Mouse (Mus musculus) kidney, embryonic 16.5 days (tissue): Measurements from ENCODE around the gene Pde4d. TPM values are rescaled to one million over a fixed set of nuclear protein-coding genes. Genes with fewer than 3 reads are reported as not detected.

ENCODE experiments used
- ATAC-seq: fragments of 200-750 bp; cut with Nextera tagmentation; 2 replicates; pipeline ENCODE4 v1.8.0; 2017; ENCODE audit warnings: moderate TSS enrichment; ENCODE audit not compliant: low FRiP score, low TSS enrichment
- H3K27ac ChIP-seq: fragments of 300-500 bp; sonication (generic); 2 replicates; pipeline ENCODE4 v1.5.1; 2014; ENCODE audit warnings: low read length
- H3K27me3 ChIP-seq: fragments of 300-500 bp; sonication (generic); 2 replicates; pipeline ENCODE4 v1.6.1; 2014; ENCODE audit warnings: low read length, control low read depth, mixed read lengths; ENCODE audit not compliant: insufficient read depth
- H3K36me3 ChIP-seq: fragments of 300-500 bp; sonication (generic); 2 replicates; pipeline ENCODE4 v1.6.1; 2014; ENCODE audit warnings: low read length, control low read depth, mixed read lengths; ENCODE audit not compliant: insufficient read depth
- H3K4me1 ChIP-seq: fragments of 300-500 bp; sonication (generic); 2 replicates; pipeline ENCODE4 v1.6.1; 2014; ENCODE audit warnings: low read length, control low read depth, mixed read lengths; ENCODE audit not compliant: insufficient read depth
- H3K4me2 ChIP-seq: fragments of 300-500 bp; sonication (generic); replicated peaks from 2 replicates; pipeline ENCODE4 v1.6.1; 2014; ENCODE audit warnings: low read depth, low read length
- H3K4me3 ChIP-seq: fragments of 300-500 bp; sonication (generic); 2 replicates; pipeline ENCODE4 v1.5.1; 2014; ENCODE audit warnings: mild to moderate bottlenecking, low read length
- H3K9ac ChIP-seq: fragments of 300-500 bp; sonication (generic); replicated peaks from 2 replicates; pipeline ENCODE4 v1.6.1; 2014; ENCODE audit warnings: low read length
- H3K9me3 ChIP-seq: fragments of 300-500 bp; sonication (generic); 2 replicates; pipeline ENCODE4 v1.6.1; 2016; ENCODE audit warnings: low read length, control low read depth
- WGBS: fragments of 180-500 bp; shearing (Covaris S2); extraction: QIAGEN DNeasy Blood & Tissue Kit; methylation state at CpG from one replicate; pipeline ENCODE4 v1.1.7; 2014; 5-methylcytosine and 5-hydroxymethylcytosine counted together
- polyA plus RNA-seq: library from polyadenylated mRNA; unstranded; fragments of >200 nt; fragmentation: Nextera tagmentation; extraction: Ambion mirVana; gene quantifications from 2 replicates; pipeline ENCODE4 v1.2.1, GENCODE M21; 2015

Gene Pde4d
- polyA plus RNA-seq, 1 experiment from 2014 or later, result 11.1 TPM

GRCm38 (mm10) chr13:109841140-109841822 is 1391.5 kb downstream of the Pde4d start:
- no peaks in the 10 kb centered on the region for H3K27me3 ChIP-seq
- ATAC-seq, result peak; percentile 75

GRCm38 (mm10) chr13:109842982-109843381 is 1393.2 kb downstream of the Pde4d start:
- Histone ChIP-seq H3K9me3 (no peaks in the 10 kb centered on the region), H3K36me3 (no peaks in the 10 kb centered on the region), H3K4me2 (no peak overlapping the region), H3K4me1 (no peaks in the 10 kb centered on the region), H3K4me3 (no peak overlapping the region), H3K27ac (no peak overlapping the region), H3K27me3 (no peaks in the 10 kb centered on the region), H3K9ac (no peak overlapping the region)
- ATAC-seq, result no peak
- WGBS, result 97% methylated on average over 2 of the region's 2 CpGs

More at GRCm38 (mm10) chr13:109841140-109841822, 1391.5 kb downstream of the Pde4d start:
- Histone ChIP-seq H3K36me3 (no peaks in the 10 kb centered on the region), H3K27ac (0 out of 2 replicates have a peak overlapping the region, but pooled peaks have one; percentile 20), H3K4me3 (no peak overlapping the region), H3K9ac (no peak overlapping the region), H3K4me1 (no peaks in the 10 kb centered on the region), H3K4me2 (no peak overlapping the region), H3K9me3 (no peaks in the 10 kb centered on the region)
- 59% methylated on average over 2 of the region's 2 CpGs for WGBS

- 80% methylated on average over 6 of the region's 6 CpGs for WGBS
- no peak overlapping the region for H3K9ac ChIP-seq
- H3K9me3 ChIP-seq, result no peaks in the 10 kb centered on the region
- no peak overlapping the region for H3K27ac ChIP-seq
- no peak overlapping the region for H3K4me3 ChIP-seq
- no peak for ATAC-seq
- H3K36me3 ChIP-seq, result no peaks in the 10 kb centered on the region
- H3K4me2 ChIP-seq, result no peak overlapping the region
- H3K4me1 ChIP-seq, result no peaks in the 10 kb centered on the region
- H3K27me3 ChIP-seq, result no peaks in the 10 kb centered on the region
These were observed 1395.1 kb downstream of the Pde4d start for GRCm38 (mm10) chr13:109844828-109845227.

GRCm38 (mm10) chr13:109863826-109864225 is 1414.1 kb downstream of the Pde4d start:
- no peaks in the 10 kb centered on the region for H3K36me3 ChIP-seq
- WGBS, result 75% methylated on average over 1 of the region's 1 CpGs
- no peak for ATAC-seq
- H3K4me1 ChIP-seq, result no peaks in the 10 kb centered on the region
- H3K9me3 ChIP-seq, result no peaks in the 10 kb centered on the region
- H3K9ac ChIP-seq, result no peak overlapping the region
- no peak overlapping the region for H3K4me3 ChIP-seq
- no peaks in the 10 kb centered on the region for H3K27me3 ChIP-seq
- no peak overlapping the region for H3K4me2 ChIP-seq
- no peak overlapping the region for H3K27ac ChIP-seq

GRCm38 (mm10) chr13:109864311-109864710 is 1414.6 kb downstream of the Pde4d start:
- Histone ChIP-seq H3K27ac (no peak overlapping the region), H3K4me1 (no peaks in the 10 kb centered on the region), H3K9me3 (no peaks in the 10 kb centered on the region), H3K9ac (no peak overlapping the region), H3K27me3 (no peaks in the 10 kb centered on the region), H3K36me3 (no peaks in the 10 kb centered on the region), H3K4me3 (no peak overlapping the region), H3K4me2 (no peak overlapping the region)
- 75% methylated on average over 6 of the region's 6 CpGs for WGBS
- no peak for ATAC-seq

GRCm38 (mm10) chr13:109880392-109880791 is 1430.6 kb downstream of the Pde4d start:
- no peak for ATAC-seq
- no peaks in the 10 kb centered on the region for H3K9me3 ChIP-seq
- H3K4me1 ChIP-seq, result no peaks in the 10 kb centered on the region
- no peaks in the 10 kb centered on the region for H3K27me3 ChIP-seq
- H3K27ac ChIP-seq, result no peak overlapping the region
- H3K4me2 ChIP-seq, result no peak overlapping the region
- no peaks in the 10 kb centered on the region for H3K36me3 ChIP-seq
- no peak overlapping the region for H3K9ac ChIP-seq
- no peak overlapping the region for H3K4me3 ChIP-seq
- WGBS, result 38% methylated on average over 8 of the region's 8 CpGs

- no peak for ATAC-seq
- H3K9me3 ChIP-seq, result no peaks in the 10 kb centered on the region
- H3K4me3 ChIP-seq, result no peak overlapping the region
- H3K4me1 ChIP-seq, result no peaks in the 10 kb centered on the region
- H3K27ac ChIP-seq, result no peak overlapping the region
- WGBS, result 60% methylated on average over 11 of the region's 11 CpGs
- H3K9ac ChIP-seq, result no peak overlapping the region
- H3K4me2 ChIP-seq, result no peak overlapping the region
- H3K27me3 ChIP-seq, result no peaks in the 10 kb centered on the region
- H3K36me3 ChIP-seq, result no peaks in the 10 kb centered on the region
These were observed 1431.6 kb downstream of the Pde4d start for GRCm38 (mm10) chr13:109881161-109881857.

GRCm38 (mm10) chr13:109883636-109884035 is 1433.9 kb downstream of the Pde4d start:
- H3K9me3 ChIP-seq, result no peaks in the 10 kb centered on the region

GRCm38 (mm10) chr13:109884812-109885211 is 1435.1 kb downstream of the Pde4d start:
- Histone ChIP-seq H3K4me2 (no peak overlapping the region), H3K27me3 (no peaks in the 10 kb centered on the region), H3K27ac (no peak overlapping the region), H3K9me3 (no peaks in the 10 kb centered on the region), H3K4me3 (no peak overlapping the region), H3K4me1 (no peaks in the 10 kb centered on the region), H3K36me3 (no peaks in the 10 kb centered on the region), H3K9ac (no peak overlapping the region)
- no peak for ATAC-seq
- whole genome bisulfite sequencing, result 80% methylated on average over 7 of the region's 7 CpGs

More at GRCm38 (mm10) chr13:109883636-109884035, 1433.9 kb downstream of the Pde4d start:
- H3K4me1 ChIP-seq, result no peaks in the 10 kb centered on the region
- H3K36me3 ChIP-seq, result no peaks in the 10 kb centered on the region
- no peak for ATAC-seq
- no peak overlapping the region for H3K27ac ChIP-seq
- 79% methylated on average over 5 of the region's 5 CpGs for WGBS
- no peak overlapping the region for H3K9ac ChIP-seq
- H3K4me2 ChIP-seq, result no peak overlapping the region
- H3K4me3 ChIP-seq, result no peak overlapping the region
- no peaks in the 10 kb centered on the region for H3K27me3 ChIP-seq

- H3K4me1 ChIP-seq, result no peaks in the 10 kb centered on the region
- no peaks in the 10 kb centered on the region for H3K27me3 ChIP-seq
- H3K4me2 ChIP-seq, result no peak overlapping the region
- no peak overlapping the region for H3K4me3 ChIP-seq
- no peak for ATAC-seq
- no peaks in the 10 kb centered on the region for H3K36me3 ChIP-seq
- 74% methylated on average over 4 of the region's 4 CpGs for WGBS
- no peak overlapping the region for H3K9ac ChIP-seq
- no peaks in the 10 kb centered on the region for H3K9me3 ChIP-seq
- no peak overlapping the region for H3K27ac ChIP-seq
These were observed 1438.5 kb downstream of the Pde4d start for GRCm38 (mm10) chr13:109888293-109888692.
